Mouse (Mus musculus): ENCODE measurements at regions not wholly inside any gene's neighbourhood (a gene's known extent, or its start where the extent isn't known, plus 50 kb on each side); places are given as distances from the start of the nearest gene placed in this dataset.

DNA sequence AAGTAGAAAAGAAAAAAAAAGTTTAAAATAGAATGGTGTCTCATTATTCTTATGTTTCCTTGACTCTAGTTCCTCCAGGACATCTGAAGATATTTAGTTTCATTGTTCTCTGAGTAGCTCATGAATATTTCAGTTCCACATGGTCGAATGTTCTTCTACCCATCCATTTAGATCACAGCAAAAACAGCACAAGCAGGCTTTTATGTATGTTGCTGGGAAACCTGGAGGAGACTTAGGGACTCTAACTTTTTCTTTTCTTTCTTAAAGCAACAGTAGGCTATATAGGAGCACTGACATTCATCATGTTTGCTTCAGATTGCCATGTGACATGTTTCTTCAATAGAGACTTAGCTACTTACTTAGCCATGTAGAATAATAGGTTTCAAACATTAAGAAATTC lies 1504.2 kb downstream of the D3Ertd751e start:
- Histone ChIP-seq H3K4me1 (ENCODE audit: control insufficient read depth, insufficient read depth, low read length) (no peaks in the 10 kb centered on the region), H3K36me3 (ENCODE audit: control insufficient read depth, insufficient read depth, low read length) (no peaks in the 10 kb centered on the region), H3K9me3 (ENCODE audit: control insufficient read depth, low read length) (no peaks in the 10 kb centered on the region), H3K9ac (ENCODE audit: low read depth, low read length, severe bottlenecking) (no peak overlapping the region), H3K4me2 (replicated peaks; ENCODE audit: low read depth, low read length, severe bottlenecking) (no peak overlapping the region), H3K27me3 (ENCODE audit: control insufficient read depth, insufficient read depth, low read length) (no peaks in the 10 kb centered on the region), H3K4me3 (replicated peaks; ENCODE audit: low read length) (no peak overlapping the region), H3K27ac (replicated peaks; ENCODE audit: low read depth, low read length) (no peak overlapping the region)
- no peak for ATAC-seq (ENCODE audit: low FRiP score, low read depth)
- TF ChIP-seq POLR2A (IDR thresholded peaks at IDR 0.05; ENCODE audit: borderline replicate concordance, extremely low read depth, insufficient read depth, insufficient read length): no peak
- 55% methylated on average over 1 of the region's 1 CpGs for WGBS
- no peak for DNase-seq (ENCODE audit: low spot score)
